Mouse (Mus musculus): ENCODE measurements at regions not wholly inside any gene's neighbourhood (a gene's known extent, or its start where the extent isn't known, plus 50 kb on each side); places are given as distances from the start of the nearest gene placed in this dataset.

DNA sequence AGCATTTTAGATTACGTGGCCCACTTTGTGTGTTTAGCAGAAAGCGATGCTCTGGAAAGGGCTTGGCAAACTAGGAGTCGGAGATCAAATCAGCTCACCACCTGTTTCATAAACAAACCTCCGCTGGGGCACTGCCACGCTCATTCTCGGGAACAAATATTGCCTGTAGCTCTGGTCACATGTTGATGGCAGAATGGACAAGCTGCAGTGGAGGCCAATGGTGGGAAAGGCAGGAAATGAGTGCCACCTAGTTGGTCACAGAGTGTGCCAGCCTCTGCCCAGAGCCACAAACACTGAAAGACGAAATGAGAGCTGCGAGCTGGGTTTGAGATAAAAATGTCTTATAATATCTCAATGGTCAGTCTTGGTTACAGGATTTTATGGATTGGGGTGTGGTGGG is 259.2 kb upstream of the Csf3r start:
- DNase-seq (ENCODE audit: low read depth, low spot score): no peak

DNA sequence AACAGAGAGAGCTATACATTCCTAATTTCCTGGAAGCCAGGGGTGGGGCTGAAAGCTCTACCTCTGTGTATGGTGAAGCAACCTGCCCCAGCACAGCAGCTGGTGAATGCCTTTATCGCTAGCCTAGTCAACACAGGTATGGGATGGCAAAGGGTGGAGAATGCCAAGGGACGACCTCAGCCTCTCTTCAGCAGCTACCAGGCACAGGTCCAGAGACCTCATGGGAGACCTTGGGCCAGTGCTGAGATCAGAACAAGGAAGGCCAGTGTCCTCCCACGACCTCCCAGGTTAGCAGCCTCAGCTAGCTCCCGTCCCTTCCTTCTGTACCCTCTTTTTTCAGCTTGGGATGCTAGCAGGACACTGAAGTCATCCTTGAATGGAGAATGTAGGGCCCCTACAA is 247.2 kb upstream of the Csf3r start:
- DNase-seq (ENCODE audit: low read depth, low spot score): no peak

DNA sequence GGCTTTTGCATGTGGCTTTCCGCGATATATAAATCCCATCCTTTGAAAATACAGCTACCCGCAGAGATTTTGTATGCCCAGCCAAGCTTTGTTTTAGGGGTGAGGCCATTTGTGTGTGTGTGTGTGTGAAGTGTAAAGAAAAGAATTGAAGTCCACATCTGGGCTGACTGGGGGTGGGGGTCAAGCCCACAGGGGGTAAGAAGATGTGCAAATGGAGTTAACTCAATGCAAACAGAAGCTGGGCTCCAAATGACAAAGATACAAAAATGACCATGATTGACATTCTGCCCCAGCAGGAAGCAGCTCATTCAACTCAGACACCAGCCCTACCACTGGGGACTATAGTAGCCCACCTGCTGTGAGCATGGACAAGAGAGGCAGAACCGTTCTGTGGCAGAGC is 244.2 kb upstream of the Csf3r start:
- peak; percentile 8 for DNase-seq (ENCODE audit: low read depth, low spot score)

DNA sequence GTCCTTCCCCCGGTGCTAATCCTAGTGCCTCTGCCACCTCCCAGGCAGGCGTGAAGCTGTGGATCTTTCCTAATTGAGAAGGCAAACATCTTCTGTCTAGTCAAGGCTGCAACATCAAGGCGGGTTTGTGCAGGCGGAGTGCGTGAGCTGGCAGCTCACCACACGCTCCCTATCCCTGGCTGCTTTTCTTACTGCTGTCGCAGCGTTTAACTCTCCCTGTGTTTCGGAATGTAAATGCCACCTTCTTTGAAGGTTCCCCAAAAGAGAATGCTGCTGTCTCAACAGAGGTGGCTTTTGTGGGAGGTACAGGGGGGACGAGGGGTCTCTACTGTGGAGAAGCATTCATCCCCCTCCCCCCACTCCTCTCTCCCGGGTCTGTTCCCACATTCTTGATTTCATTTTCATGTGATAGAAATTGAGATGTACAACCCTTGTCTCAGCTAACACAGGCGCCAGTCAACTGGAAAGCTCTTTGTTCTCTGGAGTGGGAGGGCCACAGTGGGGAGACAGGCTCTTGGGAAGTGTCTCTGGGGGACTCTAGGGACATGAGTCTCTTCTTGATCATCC is 243.3 kb upstream of the Csf3r start:
- DNase-seq (ENCODE audit: low read depth, low spot score): peak; percentile 9

DNA sequence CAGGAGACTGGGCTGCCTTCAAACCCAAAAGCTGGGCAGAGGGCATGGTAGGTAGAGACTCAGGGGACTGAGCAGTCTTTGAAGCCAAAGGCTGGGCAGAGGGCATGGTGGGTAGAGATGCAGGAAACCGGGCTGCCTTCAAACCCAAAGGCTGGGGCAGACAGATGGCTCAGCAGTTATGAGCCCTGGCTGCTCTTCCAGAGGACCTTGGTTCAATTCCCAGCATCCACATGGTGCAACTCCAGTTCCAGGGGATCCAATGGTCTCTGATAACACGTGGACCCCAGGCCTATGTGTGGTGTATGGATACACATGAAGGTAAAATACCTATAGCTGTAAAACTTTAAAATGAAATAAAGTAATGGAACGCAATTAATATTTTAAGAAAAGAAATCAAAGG is 242.0 kb upstream of the Csf3r start:
- no peak for DNase-seq (ENCODE audit: low read depth, low spot score)

DNA sequence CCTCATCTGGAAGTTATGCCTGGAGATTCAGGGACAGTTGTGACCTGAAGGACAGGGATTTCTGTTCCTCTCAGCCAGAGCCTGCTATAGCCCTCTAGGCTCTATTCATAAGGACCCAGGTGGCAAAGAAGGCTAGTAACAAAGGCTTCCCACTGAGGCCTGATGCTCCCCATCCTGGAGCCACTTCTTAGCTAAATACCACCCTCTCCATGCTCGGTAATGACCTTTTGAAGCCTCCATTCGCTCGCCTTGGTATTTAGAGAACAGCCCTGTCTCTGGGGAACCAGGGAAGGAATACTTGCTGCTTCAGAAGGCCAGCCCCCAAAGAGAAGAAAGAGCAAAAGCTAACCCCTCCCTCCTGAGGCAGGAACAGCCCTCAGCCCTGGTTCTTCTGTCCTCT is 238.3 kb upstream of the Csf3r start:
- peak; percentile 53 for DNase-seq (ENCODE audit: low read depth, low spot score)

DNA sequence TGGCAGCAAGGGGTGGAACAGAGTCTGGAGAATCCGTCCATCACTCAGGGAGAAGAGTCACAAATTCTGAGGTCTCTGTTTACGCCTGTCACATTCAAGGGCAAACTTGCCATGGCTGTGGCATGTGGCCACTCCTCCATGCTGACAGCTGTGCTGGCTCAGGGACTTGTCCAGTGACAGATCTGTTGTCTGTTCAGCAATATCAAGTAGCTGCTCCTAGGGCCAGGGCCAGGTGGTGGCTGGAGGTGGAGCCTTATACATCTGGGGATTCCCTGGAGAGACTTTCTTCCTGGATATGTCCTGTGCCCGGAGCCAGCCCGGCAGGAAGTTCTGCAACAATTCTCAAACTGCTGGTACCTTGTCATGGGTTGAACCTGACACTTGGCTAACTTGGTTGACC is 229.7 kb upstream of the Csf3r start:
- DNase-seq (ENCODE audit: low read depth, low spot score): no peak

DNA sequence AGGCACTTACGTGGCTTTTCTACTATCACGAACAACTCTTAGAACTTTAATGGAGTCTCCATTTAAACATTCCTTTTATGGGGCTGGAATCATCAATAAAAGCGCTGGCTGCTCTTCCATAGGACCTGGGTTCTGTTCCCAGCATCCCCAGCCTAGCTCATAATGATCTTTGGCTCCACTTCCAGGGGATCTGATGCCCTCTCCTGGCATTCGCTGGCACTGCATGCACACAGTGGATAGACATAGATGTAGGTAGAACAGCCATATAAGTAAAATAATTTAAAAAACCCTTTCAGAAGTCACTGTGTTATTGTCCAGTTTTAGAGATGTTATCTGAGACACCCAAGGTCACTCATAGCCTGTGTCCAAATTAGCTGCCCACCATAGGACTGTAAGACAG is 216.4 kb upstream of the Csf3r start:
- DNase-seq (ENCODE audit: low read depth, low spot score): peak; percentile 50

DNA sequence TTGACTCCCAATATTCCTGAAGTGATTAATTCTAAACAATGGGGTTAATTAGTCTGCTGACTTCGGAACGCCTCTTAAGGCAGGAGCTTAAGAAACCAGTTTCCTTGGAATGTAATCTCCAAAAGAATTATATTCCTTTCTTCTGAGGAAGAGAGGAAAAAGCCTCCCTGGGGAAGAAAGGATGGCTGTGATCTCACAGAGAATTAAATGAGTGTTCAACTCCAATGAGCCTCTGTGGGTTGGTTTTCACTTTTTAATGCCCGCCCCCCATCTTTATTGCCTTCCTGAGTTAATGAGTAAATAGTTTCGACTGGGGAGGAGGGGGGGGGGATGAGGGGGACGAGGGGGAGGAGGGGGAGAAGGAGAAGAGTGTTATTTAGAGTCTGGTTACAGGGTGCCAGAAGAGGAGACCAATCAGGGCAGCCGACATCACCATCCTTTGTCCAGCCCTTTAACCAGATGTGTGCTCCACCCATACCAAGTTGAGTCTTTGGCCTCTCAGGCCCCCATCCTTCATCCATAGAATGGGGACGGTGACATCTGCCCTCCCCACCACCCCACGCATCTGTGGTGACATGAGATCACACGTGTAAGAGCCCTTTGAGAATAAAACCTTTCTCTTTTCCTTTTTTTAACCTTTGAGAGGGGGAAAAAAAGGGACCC is 214.8 kb upstream of the Csf3r start:
- DNase-seq (ENCODE audit: low read depth, low spot score): no peak

DNA sequence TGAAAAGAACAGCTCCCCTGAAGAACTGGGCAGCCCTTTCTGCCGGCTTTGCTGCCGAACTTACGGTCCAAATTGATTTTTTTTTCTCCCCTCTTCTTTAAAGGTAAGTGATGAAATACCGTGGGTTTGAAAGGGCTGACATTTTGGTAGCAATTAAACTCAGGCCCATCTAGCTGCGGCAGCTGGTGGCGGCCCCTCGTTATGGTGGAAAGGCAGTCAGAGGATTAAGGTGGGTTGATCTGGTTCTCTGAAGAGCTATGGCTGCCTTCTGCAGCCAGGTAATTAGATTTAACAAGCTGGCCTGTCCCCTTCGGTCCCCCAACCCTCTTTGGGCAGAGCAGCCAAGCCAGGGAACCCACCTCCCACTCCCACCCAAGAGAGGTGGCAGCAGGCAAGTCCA is 214.1 kb upstream of the Csf3r start:
- DNase-seq (ENCODE audit: low read depth, low spot score): no peak

DNA sequence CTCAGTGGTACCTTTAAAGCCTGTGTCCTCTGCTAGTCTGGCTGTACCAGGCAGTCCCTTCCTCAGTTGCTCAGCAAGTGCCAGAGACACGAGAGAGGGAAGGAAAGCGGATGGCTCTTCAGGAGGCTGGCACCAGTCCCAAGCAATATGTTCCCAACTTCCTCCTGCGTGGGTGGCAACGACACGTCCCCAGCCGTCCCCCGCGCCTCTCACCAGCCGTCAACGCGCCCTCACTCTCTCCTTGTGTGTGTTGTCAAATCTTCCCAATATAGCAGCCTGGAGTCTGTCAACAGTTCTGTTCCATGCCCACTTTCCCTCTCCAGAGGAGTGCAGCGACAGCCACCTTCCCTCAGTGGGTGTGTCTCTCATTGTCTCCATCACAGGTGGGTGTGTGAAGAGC is 210.0 kb upstream of the Csf3r start:
- no peak for DNase-seq (ENCODE audit: low read depth, low spot score)

DNA sequence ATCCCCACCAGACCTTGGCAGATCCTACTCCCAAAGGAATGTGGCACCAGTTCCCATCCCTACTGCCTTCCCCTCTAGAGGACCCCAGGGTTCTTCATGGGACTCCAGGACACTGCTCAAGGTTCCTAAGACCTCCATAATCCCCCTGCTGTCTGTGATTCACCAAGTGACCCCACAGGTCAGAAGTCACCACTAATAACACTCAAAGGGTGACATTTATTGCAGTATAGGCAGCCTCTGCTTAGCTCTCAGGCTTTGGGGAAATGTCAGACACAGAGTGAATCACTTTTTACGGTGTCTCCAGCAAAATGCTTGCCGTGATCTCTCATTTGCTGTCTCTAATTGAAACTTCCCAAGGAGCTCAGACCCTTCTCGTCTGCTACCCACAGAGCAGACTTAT is 209.1 kb upstream of the Csf3r start:
- no peak for DNase-seq (ENCODE audit: low read depth, low spot score)

DNA sequence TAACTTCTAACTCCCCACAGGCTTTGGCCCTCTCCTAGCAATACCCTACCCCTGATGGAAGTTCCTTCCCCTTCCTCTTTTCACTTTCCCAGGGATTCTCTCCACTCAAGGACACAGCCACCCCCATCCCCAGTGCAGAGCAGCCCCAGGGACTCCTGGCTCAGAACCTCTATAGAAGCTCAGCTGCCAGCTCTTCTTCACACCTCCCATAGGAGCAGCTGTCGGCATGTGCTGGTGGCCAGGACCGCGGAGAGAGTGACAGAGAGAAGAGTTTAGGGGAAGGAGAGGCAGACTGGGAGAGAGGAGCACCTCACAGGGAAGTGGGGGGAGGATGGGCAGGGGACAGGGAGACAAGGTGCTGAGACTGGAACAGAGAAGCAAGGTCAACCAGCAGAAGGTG is 199.8 kb upstream of the Csf3r start:
- DNase-seq (ENCODE audit: low read depth, low spot score): no peak

DNA sequence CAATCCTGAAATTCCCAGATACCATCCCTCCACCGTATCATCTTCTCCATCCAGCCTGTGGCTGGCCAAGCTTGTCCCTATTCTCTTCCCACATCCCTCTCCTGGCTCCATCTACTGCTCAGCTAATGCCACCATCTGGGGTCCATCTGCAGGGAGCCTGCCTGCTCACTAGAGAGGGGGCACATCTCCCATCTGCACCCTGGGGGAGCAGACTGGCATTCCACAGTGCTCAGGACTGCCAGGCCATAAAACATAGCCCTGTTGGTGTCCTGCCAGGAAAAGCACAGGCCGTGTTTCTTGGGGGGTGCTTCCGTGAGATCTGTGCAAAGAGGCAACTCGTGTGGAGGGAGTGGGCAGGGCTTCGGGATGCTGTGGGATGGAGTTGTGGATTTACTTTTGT is 197.9 kb upstream of the Csf3r start:
- no peak for DNase-seq (ENCODE audit: low read depth, low spot score)

DNA sequence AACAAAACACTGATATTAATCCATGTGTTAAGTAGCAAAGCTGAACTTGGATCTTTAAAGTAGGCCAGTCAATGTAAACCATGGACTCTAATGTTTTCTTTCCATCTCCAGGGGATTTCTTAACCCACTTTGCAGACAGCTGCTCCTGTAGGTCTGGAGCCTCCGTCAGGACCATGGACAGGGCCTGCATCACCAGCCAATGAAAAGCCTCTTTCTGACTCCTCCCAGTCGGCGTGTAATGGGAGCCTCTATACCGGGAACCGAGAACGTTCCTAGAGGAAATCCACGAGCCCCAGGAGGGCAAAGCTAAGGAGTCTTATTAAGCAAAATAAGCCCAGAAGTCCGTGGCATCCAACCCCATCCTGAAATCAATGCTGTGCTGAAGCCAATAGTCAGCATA is 189.1 kb upstream of the Csf3r start:
- peak; percentile 86 for DNase-seq (ENCODE audit: low read depth, low spot score)

DNA sequence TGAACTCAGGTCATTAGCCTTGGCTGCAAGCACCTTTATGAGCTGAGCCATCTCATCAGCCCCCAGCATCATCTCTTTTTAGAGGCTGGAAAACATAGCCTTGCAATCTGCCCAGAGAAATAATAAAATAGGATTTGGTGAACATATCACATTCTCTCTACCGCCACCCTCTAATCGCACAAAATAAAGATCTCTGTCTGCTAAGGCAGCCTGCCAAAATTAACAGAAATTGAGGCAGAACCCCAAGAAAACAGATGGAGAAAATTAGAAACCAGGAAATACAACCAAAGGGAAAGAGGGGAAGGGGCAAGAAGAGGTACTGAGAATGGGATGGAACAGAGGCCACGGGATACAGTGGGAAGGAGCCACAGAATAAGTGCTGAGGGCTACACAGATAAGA is 176.8 kb upstream of the Csf3r start:
- no peak for DNase-seq (ENCODE audit: low read depth, low spot score)

DNA sequence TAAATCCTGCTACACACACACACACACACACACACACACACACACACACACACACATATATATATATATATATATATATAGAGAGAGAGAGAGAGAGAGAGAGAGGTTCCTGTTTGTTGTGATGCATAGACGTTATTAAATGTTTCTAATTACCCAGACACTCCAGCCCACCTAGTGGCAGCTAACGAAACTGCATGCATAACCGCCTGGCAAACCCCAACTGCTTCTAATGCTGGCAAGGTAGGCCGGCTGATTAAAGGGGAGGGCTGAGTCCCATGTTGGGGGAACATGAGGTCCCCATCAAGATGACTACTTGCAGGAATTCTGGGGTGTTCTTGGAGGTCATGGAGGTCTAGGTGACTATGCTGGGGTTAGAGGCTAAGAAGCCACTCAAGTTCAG is 174.1 kb upstream of the Csf3r start:
- peak; percentile 59 for DNase-seq (ENCODE audit: low read depth, low spot score)

DNA sequence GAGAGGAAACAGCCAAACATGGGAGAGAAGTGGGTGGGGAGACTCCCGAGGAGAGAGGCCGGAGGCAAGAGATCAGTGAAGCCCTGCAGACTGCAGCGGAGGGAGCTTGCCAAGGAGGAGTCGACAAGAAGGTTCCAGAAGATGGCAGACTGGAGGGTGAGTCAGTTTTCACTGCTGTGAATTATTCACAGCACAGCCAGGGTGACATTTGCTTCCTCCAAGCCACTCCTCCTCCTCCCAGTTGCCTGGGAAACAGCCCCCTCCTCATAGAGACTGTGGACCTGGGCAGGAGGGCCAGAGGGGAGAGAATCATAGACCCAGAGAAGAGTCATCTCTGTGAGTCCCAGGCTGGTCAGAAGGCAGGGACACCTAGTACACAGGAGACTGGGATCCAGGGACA is 171.8 kb upstream of the Csf3r start:
- DNase-seq (ENCODE audit: low read depth, low spot score): no peak

DNA sequence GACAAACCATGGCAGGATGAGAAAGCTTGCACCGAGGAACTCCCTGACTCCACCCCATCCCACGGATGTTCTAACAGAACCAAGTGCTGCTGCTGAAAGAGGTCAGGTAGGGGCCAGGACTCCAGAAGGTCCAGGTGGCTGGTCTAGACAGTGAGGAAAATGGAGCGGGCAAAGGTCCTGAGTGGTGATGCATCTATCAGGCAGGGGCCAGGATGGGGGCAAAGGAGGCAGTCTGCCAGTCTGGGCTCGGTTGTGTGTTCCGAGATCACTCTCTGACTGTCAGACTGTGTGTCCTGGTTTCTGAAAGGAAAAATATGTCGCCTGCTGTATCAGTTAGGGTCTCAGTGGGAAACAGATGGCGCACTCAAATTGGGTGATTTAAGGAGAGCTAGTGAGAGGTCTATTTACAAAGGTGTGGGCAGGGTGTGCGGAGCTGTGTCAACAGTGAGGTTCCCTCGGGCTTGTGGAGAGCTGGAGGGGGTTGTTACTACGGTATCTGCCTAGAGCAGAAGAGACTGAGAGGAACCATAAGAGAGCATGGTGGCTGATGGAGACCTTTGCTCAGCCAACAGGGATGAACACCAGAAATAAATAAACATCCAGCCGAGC is 168.3 kb upstream of the Csf3r start:
- DNase-seq (ENCODE audit: low read depth, low spot score): no peak

DNA sequence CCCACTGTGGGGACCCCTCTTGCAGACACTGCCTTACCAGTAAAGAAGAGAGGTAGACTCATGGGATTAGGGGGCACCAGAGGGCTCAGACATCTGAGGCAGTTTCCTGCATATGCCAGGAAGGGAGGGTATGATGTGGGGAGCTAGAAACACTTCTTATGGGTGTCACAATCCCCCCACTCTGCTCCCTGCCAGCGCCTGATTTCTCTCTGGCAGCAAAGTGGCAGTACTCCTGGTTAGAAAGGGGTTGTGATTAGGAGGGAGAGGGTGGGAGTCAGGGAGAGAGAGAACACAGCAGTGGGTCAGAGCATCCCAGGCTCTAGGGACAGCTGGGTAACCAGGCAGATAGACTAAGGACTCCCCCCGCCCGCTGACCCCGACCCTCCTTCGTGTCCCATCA is 167.6 kb upstream of the Csf3r start:
- no peak for DNase-seq (ENCODE audit: low read depth, low spot score)

DNA sequence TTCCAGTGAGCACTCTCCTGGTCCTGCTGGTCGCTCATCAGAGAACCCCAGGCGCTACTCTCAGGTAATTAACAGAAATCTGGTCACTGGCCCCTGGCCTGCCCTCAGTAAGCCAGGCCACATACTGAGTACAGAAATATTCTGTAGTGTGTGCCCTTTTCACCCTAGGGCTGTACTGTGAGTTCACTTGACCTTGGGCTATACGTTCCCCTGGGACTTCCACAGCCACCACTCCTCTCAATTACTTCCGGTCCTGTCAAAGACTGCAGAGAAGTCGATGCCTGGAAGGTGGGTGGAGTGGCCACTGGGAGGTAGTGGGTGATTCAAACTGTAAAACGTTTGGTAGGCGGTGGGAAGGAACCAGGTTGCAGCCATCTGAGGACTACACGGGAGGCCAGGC is 159.3 kb upstream of the Csf3r start:
- peak; percentile 74 for DNase-seq (ENCODE audit: low read depth, low spot score)

DNA sequence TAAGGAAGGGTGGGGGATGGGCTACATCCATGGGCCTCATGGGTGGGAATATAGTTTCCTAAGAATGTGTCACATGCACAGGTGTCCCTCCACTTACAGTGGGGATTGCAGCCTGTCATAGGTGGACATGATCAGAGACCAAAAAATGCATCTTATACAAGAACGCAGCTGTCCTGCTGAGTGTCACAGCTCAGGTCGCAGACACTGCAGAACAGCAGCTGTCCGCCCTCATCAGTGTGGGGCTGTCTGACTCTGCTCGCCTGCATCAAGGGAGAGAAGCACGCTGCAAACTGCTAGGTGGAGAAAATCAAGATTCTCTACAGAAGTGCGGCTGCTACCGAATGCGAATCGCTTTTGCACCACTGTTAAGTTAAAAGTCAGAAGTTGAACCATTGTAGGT is 158.6 kb upstream of the Csf3r start:
- DNase-seq (ENCODE audit: low read depth, low spot score): no peak

DNA sequence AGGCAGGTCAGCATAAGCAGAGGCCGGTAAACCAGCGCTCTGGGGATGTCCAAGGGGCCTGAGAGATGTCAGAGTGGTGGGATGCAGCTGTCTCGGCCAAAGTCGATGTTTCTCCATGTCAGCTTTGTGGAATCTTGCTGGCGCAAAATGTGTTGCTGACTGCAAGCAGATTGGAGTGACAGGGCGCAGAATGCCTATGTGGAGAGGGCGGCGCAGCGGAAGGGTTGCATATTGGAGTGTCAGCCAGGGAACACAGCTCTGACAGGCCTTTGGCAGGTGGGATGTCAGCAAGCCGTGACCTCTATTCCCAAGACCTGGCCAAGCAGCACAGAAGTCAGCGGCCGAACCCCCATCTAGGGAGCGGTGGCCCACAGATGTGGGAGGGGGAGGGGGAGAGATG is 153.1 kb upstream of the Csf3r start:
- peak; percentile 7 for DNase-seq (ENCODE audit: low read depth, low spot score)

DNA sequence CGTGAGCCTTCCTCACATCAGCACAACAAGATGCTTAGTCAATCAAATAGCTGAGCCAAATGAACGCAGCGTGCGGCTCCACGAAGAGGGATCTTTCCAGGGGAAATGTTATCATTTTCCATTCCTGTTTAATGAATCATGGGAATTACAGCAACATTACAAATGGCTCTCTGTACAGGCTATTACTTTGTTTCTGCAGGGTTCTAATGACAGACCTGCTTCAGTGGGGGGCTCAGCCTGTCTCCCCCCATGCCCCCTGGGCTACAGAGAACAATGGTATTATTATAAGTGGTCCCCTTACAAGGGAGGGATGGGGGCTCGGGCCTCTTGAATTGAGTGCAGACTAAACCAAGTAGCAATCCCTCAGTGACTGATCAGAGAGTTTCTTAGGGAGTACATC is 144.3 kb upstream of the Csf3r start:
- no peak for DNase-seq (ENCODE audit: low read depth, low spot score)
